Mouse (Mus musculus): ENCODE results near the gene B9d2. TPM values are rescaled to one million over a fixed set of nuclear protein-coding genes. Genes with fewer than 3 reads are reported as not detected.

B9d2 gene
- polyA plus RNA-seq, 1 experiment, result 24.6 TPM

DNA sequence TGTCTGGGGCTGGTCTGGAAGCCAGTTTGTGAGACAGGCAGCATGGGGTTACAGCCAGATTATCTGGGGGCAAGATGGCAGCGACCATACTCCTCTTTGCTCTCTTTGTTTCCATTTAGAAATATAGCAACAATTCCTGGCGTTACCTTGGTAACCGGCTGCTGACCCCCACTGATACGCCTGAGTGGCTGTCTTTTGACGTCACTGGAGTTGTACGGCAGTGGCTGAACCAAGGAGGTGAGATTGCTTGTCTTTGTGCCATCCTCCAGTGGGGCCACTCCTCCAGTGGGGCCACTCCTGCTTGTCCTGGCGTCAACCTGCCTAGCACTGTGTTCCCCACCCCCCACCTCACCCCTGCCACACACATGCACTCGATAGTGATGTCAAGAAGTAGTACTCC, 13.5 kb downstream of the B9d2 start:
- 79% methylated on average over 8 of the region's 8 CpGs for WGBS
- DNase-seq (ENCODE audit: low read depth, low spot score), result no peak

- DNase-seq (ENCODE audit: low read depth, low spot score), result no peak
- WGBS, result 65% methylated on average over 13 of the region's 13 CpGs
Observed at GRCm38 (mm10) chr7:25699851-25700250, 19.3 kb downstream of the B9d2 start.

GRCm38 (mm10) chr7:25700732-25701131, 20.2 kb downstream of the B9d2 start:
- DNase-seq (ENCODE audit: low read depth, low spot score), result no peak
- WGBS, result 83% methylated on average over 12 of the region's 12 CpGs

- 93% methylated on average over 2 of the region's 2 CpGs for WGBS
- no peak for DNase-seq (ENCODE audit: low read depth, low spot score)
Observed at GRCm38 (mm10) chr7:25702350-25702749, 21.8 kb downstream of the B9d2 start.

- no peak for DNase-seq (ENCODE audit: low read depth, low spot score)
- WGBS, result 61% methylated on average over 10 of the region's 10 CpGs
Observed at GRCm38 (mm10) chr7:25703793-25704494, 23.4 kb downstream of the B9d2 start.

DNA sequence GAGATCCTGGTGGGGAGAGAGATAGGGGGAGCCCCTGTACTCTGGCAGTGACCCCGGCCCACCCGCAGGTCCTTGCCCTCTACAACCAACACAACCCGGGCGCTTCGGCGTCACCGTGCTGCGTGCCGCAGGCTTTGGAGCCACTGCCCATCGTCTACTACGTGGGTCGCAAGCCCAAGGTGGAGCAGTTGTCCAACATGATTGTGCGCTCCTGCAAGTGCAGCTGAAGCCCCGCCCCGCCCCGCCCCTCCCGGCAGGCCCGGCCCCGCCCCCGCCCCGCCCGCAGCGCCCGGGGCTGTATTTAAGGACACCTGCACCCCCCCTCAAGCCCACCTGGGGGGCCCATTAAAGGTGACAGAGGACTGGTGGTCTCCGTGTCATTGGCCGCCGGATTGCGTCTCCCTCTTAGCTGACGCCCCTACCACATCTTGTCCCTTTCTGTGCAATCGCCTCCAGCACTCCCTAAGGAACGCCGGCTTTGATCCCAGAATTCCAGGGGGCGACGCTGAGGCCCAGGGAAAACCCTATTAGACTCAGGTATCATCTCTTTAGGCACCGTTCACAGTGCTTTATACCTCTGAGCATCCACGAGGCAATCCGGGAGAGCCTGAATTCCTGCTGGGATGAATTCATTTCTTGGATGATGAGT, 24.3 kb downstream of the B9d2 start:
- no peak for DNase-seq (ENCODE audit: low read depth, low spot score)
- 27% methylated on average over 37 of the region's 37 CpGs for WGBS

- DNase-seq (ENCODE audit: low read depth, low spot score), result no peak
- 36% methylated on average over 6 of the region's 6 CpGs for WGBS
Observed at GRCm38 (mm10) chr7:25705801-25706251, 25.2 kb downstream of the B9d2 start.

DNA sequence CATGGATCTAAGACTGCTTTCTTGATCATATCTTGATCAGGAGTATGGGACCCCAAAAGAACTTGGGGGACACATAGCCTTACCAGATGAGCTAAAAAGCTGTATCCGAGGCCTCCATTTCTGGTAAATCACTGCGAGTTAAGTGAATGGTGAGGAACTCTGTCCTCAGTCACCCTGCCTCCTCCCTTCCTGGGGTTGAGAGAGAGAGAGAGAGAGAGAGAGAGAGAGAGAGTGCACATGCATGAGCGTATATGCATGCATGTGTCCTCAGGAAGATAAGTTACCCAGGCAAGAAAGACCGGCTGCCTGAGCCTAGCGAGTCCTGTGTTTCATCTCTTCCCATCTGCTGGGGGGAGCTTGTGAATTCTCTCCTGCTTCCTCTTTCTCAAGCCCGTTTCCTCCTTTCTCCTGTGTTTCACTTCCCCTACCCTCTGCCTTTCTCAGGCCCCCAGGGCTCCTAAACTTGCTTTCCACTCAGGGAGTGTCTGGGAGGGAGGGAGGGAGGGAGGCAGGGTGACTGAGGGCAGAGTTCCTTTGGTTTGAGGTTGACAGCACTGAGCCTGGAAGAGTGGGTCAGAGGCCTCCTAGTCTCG, 26.1 kb downstream of the B9d2 start:
- 70% methylated on average over 7 of the region's 7 CpGs for WGBS
- DNase-seq (ENCODE audit: low read depth, low spot score), result no peak

DNA sequence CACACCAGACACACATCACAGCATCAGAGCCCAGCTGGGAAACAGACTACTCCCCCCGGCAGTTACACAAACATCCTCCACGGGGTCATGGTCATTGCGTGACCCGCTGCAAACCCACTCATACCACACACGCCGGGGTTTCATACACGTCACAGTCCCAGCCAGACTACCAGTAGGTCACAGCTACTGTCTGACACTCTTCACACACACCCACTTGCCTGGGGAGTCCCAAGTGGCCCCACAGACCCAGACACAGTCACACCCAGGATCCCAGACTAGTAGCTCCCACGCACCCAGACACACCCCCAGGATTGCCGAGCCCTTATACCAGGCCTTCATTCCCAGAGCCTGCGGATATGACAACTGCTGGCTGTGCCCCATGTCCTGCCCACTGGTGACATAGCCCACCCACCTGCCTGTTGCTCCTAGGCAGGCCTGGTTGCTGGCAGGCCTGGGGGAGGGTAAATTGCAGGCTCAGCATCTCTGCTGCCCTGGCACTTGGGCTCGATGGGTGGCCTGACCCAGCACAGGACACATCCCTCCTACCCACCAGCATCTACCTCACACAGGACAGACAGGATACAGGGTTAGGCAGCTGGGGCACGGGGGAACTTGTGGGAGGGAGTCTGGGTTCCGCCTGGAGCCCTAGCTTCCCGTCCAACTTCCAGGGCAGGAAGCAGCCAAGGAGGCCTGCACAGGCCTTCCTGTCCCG, 27.2 kb downstream of the B9d2 start:
- WGBS, result 58% methylated on average over 15 of the region's 15 CpGs
- no peak for DNase-seq (ENCODE audit: low read depth, low spot score)

GRCm38 (mm10) chr7:25709961-25710360, 29.4 kb downstream of the B9d2 start:
- no peak for DNase-seq (ENCODE audit: low read depth, low spot score)
- 19% methylated on average over 12 of the region's 12 CpGs for WGBS

DNA sequence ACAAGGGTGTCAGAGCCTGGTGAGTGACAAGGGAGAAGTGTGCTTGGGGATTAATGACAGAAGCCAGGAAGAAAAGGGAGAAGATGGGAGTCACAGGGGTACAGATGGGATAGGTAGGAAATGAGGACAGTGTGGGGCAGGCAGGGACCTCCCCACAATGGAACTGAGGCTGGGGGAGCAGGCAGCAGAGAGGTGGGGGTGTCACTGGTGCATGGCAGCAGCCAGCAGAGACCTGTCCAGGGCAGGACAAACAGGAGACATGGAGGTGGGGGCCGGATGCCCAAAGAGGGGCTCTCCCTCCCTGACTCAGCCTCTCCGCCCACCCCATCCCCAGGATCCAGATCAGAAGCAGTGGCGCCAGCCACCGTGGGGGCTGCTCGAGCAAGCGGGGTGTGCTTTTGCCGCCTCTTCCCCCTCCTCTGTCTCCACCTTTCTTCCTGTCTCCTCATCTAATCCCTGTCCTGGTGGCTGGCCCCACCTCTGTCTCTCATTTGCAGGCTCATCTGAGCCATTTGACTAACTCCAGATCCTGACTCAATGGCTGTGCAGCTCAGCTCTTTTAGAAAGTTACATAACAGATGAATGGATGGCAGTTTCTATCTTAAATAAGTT, 30.0 kb downstream of the B9d2 start:
- no peak for DNase-seq (ENCODE audit: low read depth, low spot score)
- 22% methylated on average over 7 of the region's 7 CpGs for WGBS

DNA sequence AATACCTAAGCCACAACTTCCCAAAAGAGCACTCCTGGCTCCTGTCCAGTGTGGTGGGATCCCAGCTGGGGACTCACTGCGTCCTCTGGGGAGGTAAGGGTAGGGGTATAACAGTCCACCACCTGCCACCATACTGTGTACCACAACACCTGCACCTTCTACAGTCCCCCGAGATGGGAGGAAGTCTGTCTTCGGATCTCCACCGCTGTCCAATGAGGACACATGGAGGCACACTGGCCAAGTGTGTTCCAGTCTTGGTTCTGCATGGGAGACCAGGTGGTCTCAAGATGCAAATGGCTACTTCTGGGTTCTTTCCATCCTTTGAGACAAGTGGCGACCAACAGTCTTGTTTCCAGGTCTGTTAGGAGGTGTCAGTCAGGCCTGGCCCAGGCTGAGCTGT, 30.6 kb downstream of the B9d2 start:
- DNase-seq (ENCODE audit: low read depth, low spot score), result no peak
- WGBS, result 68% methylated on average over 5 of the region's 5 CpGs

- 34% methylated on average over 7 of the region's 7 CpGs for WGBS
- DNase-seq (ENCODE audit: low read depth, low spot score), result no peak
Observed at GRCm38 (mm10) chr7:25711731-25712197, 31.2 kb downstream of the B9d2 start.

DNA sequence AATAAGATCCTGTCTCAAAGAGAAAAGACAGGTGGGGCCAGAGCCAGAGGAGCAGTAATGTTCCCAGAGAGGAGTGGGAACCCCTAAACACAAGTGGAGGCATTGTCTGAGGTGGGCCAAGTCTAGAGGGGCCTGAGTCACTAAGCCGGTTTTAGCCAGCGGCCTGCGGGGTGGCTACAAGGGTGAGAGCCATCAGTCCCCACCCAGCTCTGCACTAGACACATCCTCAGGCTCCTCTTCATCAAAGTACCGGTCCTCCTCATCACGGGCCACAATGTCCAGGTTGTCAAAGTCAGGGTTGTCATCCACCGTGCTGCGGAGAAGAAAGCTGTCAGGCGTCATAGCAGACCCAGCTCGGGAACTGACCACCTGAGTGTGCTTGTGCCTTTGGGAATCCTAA, 32.2 kb downstream of the B9d2 start:
- no peak for DNase-seq (ENCODE audit: low read depth, low spot score)
- 91% methylated on average over 9 of the region's 9 CpGs for WGBS

GRCm38 (mm10) chr7:25714581-25714980, 34.0 kb downstream of the B9d2 start:
- 89% methylated on average over 8 of the region's 8 CpGs for WGBS
- no peak for DNase-seq (ENCODE audit: low read depth, low spot score)

DNA sequence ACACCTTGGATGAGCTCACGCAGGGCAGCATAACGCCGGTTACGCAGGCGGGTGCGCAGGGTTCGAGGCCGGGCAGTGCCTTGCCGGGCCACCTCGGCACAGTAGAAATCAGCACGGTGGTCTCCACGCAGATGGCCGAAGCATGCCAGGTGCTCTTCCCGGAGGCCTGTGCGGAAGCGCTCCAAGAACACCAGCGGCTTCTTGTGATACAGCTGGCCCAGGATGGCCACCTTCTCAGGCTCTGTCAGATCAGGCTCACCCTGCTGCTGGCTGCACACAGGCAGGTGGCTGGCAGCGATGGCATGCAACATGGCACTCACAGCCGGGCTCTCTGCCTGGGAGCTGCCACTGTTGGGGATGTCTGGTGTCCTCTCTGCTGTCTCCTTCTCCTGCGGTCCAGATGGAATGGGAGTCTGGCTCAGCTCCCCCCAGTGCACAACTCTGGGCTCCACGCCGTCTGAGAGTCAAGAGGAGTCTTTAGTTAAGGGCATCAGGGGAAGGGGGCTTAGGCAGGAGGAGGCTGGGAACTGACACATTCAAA, 35.2 kb downstream of the B9d2 start:
- 96% methylated on average over 22 of the region's 22 CpGs for WGBS
- no peak for DNase-seq (ENCODE audit: low read depth, low spot score)

GRCm38 (mm10) chr7:25717478-25717877, 36.9 kb downstream of the B9d2 start:
- WGBS, result 82% methylated on average over 3 of the region's 3 CpGs
- DNase-seq (ENCODE audit: low read depth, low spot score), result no peak

- peak; percentile 94 for DNase-seq (ENCODE audit: low read depth, low spot score)
- WGBS, result 4% methylated on average over 32 of the region's 32 CpGs
Observed at GRCm38 (mm10) chr7:25718788-25719417, 38.3 kb downstream of the B9d2 start, which contains the start of gene Ccdc97. Gene Ccdc97, minus strand, starts transcription at chr7:25719088.
